Mouse (Mus musculus) layer of hippocampus, adult 8-10 months (tissue): ENCODE measurements around the gene Frat2. TPM values are rescaled to one million over a fixed set of nuclear protein-coding genes. Genes with fewer than 3 reads are reported as not detected.

Experiments used
- DNase-seq, 2 experiments: peaks; one replicate each; pipeline ENCODE4 v3.0.0; 2022; ENCODE audit warnings: low spot score in 2 of 2
- total RNA-seq, 4 experiments: library from RNA; stranded (reverse); gene quantifications; 2 replicates each; pipeline ENCODE4 v1.2.4; 2022

Gene Frat2
- total RNA-seq, 4 experiments from 2014 or later: 10.0 to 10.9 (median 10.4) TPM

DNA sequence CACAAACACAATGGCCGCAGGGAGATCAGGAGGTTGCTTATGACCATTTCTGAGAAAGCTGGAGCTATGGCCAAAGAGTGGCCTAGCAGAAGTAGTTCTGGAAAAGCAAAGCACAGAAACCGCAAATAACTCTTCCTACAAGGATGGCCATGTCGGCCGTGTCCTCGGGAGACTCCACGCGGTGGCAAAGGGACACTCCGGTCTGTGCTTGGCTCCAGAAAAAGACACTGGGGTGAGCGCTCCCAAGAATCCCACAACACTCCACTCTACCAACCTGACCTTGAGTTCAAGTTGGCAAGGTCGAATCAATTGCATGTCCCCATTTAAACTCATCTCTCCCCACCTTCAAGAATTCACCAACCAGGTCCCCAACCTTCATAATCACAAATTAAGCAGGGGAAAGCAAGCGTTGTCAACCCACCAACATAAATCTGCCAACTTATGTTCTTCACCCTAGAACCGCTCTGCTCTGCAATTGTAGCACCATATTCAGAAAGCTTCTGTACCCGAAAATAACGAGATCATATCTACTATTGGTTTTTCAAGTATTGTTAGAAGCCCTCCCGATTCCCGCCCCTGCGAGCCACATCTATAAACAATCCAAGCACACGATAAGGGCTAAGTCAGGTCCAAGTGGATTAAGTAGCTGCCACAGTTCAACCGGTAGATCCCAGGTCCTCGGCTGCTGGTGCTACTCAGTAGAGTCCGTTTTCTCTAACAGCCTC lies 1.4 kb downstream of the Frat2 start:
- DNase-seq: no peak

DNA sequence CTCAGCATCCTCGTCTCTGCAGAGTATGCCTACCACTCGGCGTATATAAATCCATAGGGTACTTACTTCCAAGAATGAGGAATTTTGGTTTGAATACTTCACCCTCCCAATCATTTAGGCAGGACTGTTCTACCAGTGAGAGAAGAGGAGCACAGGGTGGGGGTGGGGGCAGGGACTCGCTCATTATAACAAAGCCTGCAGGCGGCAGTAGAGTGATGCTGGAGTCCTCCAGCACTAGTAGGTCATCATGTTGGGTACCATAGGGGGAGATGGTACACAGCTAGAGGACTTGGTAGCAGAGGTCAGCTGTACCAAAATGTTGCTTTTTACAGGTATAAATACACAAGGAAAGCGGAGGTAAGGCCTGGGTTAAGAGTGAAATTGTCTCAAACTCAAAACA lies 3.6 kb downstream of the Frat2 start:
- DNase-seq: no peak

DNA sequence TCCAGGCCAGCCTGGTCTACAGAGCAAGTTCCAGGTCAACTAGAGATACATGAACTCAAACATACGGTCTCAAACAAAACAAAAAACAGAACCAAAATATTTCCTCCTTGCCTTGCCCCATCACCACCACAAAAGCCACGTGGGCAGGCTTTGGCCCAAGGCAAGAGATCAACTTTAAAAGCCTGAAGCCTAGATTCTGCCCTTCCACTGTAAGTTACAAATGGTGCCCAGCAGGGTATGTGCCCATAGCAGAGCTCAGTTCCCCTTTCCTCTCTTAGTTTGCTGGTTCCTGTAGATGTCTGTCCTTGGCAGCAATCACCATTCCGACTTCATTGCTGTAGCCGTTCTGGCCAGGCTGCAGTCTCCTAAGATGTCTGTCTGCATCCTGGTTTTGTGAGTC lies 5.2 kb downstream of the Frat2 start:
- no peak for DNase-seq

DNA sequence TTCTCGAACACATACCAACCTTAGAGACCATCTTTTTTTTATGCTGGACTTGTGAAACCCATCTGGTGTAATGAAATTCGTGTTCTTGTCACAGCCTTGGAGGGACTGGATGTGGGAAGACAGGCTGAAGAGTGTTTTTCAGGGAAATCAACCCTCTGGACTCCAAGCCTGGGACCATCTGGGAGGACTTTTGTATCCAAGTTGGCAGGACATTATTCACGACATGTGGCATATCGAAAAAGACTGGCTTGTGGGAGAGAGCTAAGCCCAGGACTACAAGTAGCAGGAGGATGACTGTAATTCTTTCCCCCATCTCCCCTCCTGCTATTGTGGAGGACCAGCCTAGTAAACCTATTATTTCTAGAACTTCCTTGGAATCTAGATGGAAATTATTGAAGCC lies 5.7 kb downstream of the Frat2 start:
- DNase-seq: no peak

GRCm38 (mm10) chr19:41841105-41841750 lies 6.7 kb downstream of the Frat2 start:
- DNase-seq: no peak

GRCm38 (mm10) chr19:41839685-41840084 lies 8.2 kb downstream of the Frat2 start:
- no peak for DNase-seq

DNA sequence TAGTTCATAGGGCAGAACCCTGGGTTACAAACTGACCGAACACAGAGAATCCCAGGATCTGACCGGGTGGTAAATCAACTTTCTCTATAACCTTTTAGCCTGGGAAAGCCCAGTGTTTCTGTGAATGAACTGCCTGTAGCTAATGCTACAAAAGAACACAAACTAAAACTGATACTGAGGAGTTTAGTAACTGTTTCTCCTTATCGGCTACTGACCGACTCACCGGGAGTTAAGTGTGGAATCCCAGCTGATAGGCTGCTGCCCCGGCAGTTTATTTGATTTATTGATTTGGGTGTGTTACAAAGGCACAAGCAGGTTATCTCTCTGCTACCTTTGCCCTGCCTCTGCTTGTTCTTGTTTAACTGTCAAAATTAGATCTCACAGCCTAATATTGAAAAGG lies 9.1 kb downstream of the Frat2 start:
- no peak for DNase-seq

DNA sequence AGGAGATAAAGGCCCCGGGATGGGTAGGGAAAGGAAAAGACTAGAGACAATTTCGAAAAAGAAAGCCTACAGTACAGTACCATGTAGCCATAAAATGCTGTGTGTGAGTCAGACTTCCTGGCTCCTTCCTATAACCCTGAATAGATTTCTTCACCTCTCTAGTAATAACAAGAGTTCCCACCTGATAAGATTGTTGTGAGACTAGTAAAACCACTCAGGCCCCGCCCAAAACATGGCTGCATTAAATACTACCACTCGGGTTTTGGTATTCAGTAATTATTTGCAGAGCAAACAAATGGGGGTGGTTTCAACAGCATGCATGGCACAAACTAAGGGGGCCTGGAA lies 10.0 kb downstream of the Frat2 start:
- no peak for DNase-seq

DNA sequence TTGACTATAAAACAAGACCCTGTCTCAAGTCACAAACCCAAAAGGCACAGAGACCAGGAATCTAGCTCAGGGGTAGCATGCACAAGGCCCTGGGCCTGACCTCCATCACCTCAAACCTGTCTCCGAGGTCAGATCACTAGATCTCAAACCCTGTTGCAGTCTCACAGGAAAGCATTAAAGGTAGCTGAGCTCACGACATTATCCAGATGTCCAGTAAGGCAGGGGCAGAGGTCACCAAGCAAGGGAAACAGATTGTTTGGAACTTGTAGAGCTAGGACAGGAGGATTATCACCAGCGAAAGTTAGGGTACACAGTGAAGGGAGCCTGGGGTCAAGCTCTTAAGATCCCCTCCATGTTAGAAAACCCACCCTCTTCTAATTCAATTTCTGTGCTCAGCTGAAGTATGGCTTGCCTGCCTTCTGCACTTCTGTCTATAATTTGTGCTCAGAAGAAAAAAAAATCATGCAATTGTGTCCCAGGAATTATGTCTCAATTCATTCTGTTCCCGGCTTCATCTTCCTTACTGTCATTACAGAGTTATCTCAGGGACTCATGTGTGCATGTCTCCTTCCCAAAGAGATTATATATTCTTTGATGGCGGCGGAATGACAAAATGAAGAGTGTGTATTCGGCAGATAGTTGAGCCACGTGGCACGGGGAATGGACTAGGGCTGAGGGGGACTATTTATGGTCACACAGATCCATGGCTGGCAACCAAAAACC lies 10.6 kb downstream of the Frat2 start:
- DNase-seq: no peak

GRCm38 (mm10) chr19:41836719-41837118 lies 11.2 kb downstream of the Frat2 start:
- DNase-seq: no peak

- peak; percentile 33 to 53 for DNase-seq
Observed at GRCm38 (mm10) chr19:41835816-41836215, 12.1 kb downstream of the Frat2 start.

- no peak for DNase-seq
Observed at GRCm38 (mm10) chr19:41835407-41835806, 12.5 kb downstream of the Frat2 start.

DNA sequence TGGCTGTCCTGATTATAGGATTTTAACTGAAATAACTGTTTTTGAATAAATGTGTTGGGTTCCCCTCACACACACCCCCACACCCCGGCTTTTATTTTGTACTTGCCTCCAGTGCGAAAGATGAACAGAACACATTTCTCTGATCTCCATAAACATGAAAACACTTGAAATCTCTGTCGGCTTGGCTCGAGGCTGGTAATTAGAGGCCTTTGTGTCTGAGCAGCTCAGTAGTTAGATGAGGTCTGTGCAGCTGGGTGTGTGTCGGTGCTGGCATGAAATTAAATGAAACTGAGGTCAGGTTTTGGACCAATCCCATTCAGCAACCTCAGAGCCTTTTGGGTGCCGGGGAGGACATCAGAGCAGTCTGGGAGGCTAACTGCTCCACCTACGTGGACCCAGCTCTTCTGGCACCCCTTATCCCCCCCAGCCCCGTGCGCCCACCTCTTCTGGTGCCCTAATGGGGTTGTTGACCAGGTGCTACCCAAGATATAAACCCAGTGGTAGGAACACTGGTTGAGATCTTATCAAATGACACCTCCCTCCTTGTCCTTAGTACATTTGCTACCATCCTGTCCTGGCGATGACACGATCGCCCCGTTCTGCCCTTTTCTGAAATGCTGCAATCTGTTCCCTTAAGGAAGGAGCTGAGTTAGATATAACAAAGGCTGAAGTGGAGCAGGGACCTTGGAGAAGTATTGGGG lies 15.3 kb downstream of the Frat2 start:
- peak in 1 of 2 experiments; percentile 13 for DNase-seq

GRCm38 (mm10) chr19:41831718-41832391 lies 16.1 kb downstream of the Frat2 start:
- DNase-seq: peak in 1 of 2 experiments; percentile 22

- DNase-seq: peak in 1 of 2 experiments; percentile 36
Observed at GRCm38 (mm10) chr19:41831101-41831570, 16.8 kb downstream of the Frat2 start.

DNA sequence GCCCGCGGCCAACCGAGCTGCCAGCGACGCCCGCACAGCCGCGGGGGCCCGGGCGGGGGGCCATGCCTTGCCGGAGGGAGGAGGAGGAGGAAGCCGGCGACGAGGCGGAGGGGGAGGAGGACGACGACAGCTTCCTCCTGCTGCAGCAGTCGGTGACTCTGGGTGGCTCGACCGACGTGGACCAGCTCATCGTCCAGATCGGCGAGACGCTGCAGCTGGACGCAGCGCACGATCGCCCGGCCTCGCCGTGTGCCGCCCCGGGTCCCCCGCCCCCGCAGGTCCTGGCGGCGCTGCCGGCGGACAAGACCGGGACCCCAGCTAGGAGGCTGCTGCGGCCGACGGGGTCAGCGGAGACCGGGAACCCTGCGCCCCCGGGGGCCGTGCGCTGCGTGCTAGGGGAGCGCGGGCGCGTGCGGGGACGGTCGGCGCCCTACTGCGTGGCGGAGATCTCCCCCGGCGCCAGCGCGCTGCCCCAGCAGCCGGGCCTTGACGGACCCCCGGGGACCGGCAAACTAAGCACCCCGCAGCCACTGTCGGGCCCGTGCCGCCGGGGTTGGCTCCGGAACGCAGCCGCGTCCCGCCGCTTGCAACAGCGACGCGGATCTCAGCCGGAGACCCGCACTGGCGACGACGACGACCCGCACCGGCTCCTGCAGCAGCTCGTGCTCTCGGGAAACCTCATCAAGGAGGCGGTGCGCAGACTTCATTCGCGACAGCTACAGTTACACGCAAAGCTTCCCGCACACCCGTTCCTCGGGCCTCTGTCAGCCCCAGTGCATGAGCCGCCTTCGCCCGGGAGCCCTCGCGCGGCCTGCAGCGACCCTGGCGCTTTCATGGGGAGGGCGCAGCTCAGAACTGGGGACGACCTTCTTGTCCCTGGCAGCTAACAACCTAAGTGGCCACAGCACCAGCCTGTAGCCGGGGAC lies 17.6 kb downstream of the Frat2 start:
- DNase-seq: peak in 1 of 2 experiments; percentile 44

DNA sequence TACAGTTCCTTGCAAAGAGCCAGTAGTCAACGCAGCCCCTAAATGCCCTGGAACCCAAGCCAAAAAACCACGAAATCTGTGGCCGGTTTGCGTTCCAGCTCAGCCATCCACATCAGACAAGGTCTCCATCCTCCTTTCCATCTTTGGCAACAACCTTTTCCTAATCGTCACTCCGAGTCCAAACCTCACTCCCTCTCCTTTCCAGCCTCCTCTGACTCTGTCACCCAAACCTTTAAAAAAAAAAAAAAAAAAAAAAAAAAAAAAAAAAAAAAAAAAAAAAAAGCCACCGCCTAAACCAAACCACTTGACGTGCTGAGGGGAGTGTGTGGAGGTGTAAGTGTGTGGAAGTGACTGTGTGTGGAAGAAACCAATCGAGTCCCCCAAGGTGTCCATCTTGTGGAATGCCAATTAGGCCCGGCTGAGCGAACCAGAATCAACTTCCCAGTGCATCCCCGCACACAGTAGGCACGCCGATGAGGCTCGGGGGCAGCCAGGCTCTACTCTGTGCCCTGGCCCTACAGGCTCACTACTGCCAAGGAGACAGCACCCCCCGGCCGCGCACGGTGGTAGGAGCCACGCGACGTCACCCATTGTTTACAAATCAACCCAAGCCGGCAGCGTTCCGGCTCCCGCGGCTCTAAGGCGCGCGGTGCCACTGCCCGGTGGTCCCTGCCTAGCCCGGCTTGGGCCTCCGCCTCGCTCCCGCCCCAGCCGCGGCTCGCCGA lies 18.4 kb downstream of the Frat2 start, which contains the start of gene Frat1:
TSS of gene Frat1 (plus strand) at position 590 of the 725 bp plus-strand sequence.
- DNase-seq: peak; percentile 89 to 92

- no peak for DNase-seq
Observed at GRCm38 (mm10) chr19:41828941-41829340, 19.0 kb downstream of the Frat2 start.

DNA sequence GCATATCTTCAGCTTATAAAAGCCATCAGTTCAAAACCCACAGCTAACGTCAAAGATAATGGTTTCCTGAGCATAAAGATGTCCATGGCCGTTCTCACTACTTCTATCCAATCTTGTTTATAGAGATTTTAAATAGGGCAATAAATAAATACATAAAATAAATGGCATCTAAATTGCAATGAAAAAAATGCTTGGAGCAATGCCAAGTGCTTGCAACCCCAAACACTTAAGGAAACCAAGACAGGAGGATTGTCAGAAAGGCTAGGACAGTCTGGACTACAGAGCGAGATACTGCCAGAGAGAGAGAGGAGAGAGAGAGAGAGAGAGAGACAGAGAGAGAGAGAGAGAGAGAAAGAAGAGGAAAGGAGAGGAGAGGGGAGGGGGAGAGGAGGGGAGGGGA lies 21.4 kb downstream of the Frat2 start:
- no peak for DNase-seq
